Mouse (Mus musculus): ENCODE data around the gene Kirrel.
A peak's percentile ranks its signal among the peaks of the same experiment; 100 is the strongest.

The Kirrel gene

GRCm38 (mm10) chr3:87165291-87165881 lies 9.2 kb downstream of the Kirrel start:
- DNase-seq: no peak

GRCm38 (mm10) chr3:87164099-87164815 lies 10.3 kb downstream of the Kirrel start:
- DNase-seq: peak in 1 of 2 experiments; percentile 2

DNA sequence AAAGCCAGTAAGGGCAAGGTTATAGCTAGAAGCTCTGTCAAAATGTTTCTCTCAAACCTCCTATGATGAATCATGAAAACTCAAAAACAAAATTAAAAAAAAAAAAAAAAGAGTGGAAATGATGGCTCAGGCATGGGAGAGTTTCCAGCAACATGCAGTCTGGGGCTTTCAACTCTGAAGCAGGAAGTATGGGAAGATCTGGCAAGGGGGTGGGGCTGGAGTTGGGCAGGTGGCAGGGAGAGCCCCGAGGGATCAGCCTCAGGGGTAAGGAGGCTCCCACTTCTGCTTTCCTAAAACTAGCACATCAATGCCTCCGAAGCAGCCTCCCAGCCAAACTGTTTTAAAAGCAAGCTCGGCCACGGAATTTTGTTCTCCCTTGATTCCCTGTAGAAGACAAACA lies 11.4 kb downstream of the Kirrel start:
- peak in 1 of 2 experiments; percentile 3 for DNase-seq

GRCm38 (mm10) chr3:87162380-87162779 lies 12.2 kb downstream of the Kirrel start:
- peak in 1 of 2 experiments; percentile 1 for DNase-seq

DNA sequence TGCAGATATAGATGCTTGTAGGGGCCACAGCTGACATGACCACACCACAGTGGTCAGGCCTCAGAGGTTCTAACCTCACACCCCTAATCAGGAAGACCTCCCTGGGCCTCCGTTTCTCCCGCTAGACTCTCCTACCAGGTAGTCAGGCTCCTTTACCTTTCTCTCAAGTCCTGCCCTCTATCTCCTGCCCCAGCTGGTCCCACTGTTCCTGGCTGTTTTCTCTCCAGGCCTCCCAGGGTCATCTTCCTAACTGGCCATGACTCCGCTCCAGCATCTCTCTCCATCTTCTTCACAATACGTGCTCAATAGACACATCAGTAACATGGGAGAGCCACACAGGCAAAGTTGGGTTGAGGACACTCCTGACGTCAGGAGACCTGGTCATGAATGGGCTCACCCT lies 12.9 kb downstream of the Kirrel start:
- no peak for DNase-seq

- no peak for DNase-seq
These were observed 13.6 kb downstream of the Kirrel start for GRCm38 (mm10) chr3:87160819-87161509.

DNA sequence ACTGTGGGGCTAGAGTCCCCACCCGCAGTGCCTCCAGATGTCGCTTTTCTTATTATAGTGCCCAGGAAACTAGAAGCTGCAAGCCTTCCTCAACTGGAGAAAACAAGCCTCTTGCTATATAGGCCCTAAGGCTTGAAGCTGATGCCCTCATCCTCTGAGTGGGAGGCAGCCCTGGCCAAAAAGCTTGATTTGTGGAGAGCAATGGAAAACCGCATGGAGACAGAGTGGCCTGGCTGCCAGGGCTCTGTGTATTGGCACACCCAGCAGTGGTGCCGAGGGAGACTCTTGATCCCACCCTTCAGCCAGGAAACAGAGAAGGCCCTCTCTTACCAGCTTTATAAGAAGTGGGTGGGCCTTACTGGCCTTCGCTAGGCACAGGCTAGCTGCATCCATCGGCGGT lies 15.4 kb downstream of the Kirrel start:
- DNase-seq: no peak

DNA sequence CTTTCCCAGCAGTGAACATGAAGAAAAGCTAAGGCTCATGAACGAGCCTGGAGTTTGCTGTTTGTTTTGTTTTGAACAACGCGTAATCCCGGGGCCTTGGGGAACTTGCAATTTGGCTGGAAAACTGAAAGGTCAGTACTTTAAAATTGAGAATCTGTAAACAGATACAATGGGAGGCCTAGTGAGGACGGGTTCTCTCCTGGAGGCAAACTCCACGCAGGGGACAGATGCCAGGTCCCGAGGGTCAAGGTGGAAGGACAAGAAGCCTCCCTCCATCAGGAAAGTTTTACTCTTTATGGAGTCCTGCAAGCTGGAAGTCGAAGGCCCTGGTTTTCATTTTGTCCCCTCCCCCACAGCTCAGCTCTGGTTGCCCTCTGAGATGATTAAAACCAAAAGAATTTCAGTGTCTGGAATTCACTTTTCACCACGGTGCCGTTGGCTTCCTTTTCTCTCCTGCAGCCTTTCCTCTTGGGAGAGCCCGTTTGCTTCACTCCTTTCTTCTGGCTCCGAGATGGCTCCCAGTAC lies 16.7 kb downstream of the Kirrel start:
- DNase-seq: no peak

DNA sequence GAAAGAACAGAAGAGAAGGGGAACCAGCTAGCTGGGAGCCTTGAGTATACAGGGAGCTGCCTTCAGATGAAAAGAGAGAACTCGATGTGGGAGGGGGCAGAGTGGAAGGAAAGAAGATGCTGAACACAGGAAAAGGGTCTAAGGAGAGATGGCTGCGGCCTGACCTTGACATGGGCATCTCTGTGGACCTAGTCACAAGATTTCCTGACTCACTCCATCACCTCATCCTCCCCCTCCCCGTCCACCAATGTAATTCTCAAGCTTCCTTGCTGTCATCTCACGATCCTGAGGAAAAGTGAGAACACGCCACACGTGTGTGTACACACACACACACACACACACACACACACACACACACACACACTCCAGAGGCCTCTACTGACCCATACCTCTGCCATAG lies 17.2 kb downstream of the Kirrel start:
- no peak for DNase-seq

GRCm38 (mm10) chr3:87154398-87155287 lies 19.9 kb downstream of the Kirrel start:
- DNase-seq: no peak

DNA sequence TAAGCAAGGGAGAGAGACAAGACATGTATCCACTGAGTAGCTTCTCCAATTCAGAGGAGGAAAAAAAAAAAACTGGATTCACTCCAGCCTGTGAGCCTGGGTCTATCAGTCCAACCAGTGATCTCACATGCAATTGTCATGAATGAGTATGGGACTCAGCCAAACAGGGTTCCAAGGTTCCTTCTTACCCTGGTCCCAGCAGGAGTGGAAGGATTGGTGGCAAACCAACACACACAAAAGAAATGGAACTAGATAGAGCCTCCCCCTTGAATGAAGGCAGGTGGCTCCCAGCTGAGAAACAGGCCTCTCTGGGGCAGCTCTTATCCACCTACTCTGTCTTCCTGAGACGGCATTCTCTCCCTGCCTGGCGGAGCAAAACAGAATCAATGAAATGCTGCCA lies 21.5 kb downstream of the Kirrel start:
- no peak for DNase-seq

GRCm38 (mm10) chr3:87152111-87152738 lies 22.3 kb downstream of the Kirrel start:
- DNase-seq: no peak

- DNase-seq: no peak
These were observed 23.2 kb downstream of the Kirrel start for GRCm38 (mm10) chr3:87151294-87151826.

GRCm38 (mm10) chr3:87150689-87151244 lies 23.8 kb downstream of the Kirrel start:
- DNase-seq: no peak

DNA sequence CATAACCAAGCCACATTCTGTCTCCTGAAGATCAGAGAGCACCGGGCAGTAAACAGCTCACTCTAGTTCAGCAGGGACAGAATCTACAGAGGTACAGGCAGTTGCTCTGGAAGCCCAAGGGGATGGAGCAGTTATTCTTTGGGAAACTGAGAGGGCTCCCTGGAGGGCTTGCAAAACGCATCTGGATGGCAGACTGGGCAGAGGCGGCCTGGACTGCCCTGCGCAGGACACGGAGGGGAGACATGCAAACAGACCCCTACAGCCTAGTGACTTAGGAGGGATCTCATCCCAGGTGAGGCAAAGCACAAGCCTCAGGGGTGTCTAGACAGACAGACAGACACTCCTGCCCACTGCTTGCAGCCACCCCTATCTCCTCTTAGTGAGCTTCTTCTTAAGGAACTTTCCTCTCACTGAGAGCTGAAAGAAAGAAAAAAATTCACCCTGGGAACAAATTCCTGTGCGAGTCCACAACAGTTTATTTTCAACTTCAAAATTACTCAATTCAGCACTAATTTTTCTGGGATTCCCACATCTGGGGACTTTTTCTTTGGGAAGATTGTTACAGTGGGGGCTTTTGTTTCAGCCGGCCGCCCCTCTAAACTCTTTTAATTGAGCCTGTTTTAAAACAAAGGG lies 24.4 kb downstream of the Kirrel start:
- DNase-seq: no peak

GRCm38 (mm10) chr3:87149425-87149824 lies 25.1 kb downstream of the Kirrel start:
- DNase-seq: no peak

GRCm38 (mm10) chr3:87144476-87145240 lies 29.9 kb downstream of the Kirrel start:
- DNase-seq: no peak

- no peak for DNase-seq
These were observed 34.3 kb downstream of the Kirrel start for GRCm38 (mm10) chr3:87140284-87140683.

- no peak for DNase-seq
These were observed 37.8 kb downstream of the Kirrel start for GRCm38 (mm10) chr3:87136782-87137181.

DNA sequence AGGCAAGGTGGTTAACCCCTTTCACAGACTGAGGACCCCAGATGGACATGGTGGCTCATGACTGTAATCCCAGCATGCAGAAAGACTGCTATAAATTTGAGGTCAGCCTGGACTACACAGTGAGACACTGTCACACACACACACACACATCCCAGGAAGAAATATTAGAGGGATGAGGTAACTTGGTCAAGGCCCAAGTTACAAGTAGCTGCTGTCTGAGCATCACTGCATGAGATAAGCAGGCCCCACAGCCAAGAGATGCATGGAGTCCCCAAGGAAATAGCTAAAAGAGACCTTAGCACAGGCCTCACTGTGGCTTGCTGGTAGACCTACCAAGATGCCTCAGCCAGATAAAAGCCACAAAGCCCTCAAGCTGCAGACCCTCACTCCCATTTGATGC lies 39.6 kb downstream of the Kirrel start:
- DNase-seq: no peak
